ENCODE assay signal across 25 mouse cellular contexts in genomic region chr13:44246714-44247251, GRCm38 (mm10).
DNase-seq lines count a peak whose midpoint lies in the region; ATAC-seq lines count a peak whose summit lies in the region.
"Had no signal": no experiment of that assay in that cellular context is flagged by ENCODE, and none has a peak within 500 bp of the region (broad histone marks: within the 10 kb centered on the region; RNA-seq: fewer than 3 reads in every experiment).

No protein-coding gene starts in this region.

- peak; percentile 11 for DNase-seq in 416B (ENCODE audit: low read depth)
- DNase-seq in urinary bladder, postnatal 10 days (ENCODE audit: low spot score), result no peak
- DNase-seq in urinary bladder, postnatal 25 days (ENCODE audit: low spot score), result no peak
- DNase-seq: adrenal gland, adult 8-10 months; cerebellum, adult 11-12 months; cerebellum, postnatal 10 days; gastrocnemius, postnatal 25 days; kidney, adult 8-10 months; kidney, postnatal 14 days; liver, postnatal 0 days; right cerebral cortex, adult 18-20 months; right cerebral cortex, postnatal 4 days had no signal

- no peak overlapping the region for H3K9ac ChIP-seq in heart, embryonic 13.5 days
- H3K9ac ChIP-seq in heart, embryonic 11.5 days (ENCODE audit: low read depth, low read length), result no peak overlapping the region
- H3K9ac ChIP-seq: hindbrain, embryonic 14.5 days; liver, postnatal 0 days; midbrain, embryonic 15.5 days; neural tube, embryonic 13.5 days had no signal

- H3K4me2 ChIP-seq in heart, embryonic 13.5 days, result no peak overlapping the region
- no peak overlapping the region for H3K4me2 ChIP-seq in heart, embryonic 11.5 days
- H3K4me2 ChIP-seq: hindbrain, embryonic 14.5 days; liver, embryonic 11.5 days; midbrain, embryonic 15.5 days; neural tube, embryonic 13.5 days had no signal

- H3K4me1 ChIP-seq in heart, embryonic 13.5 days, result peaks cover 41% of the 10 kb centered on the region
- H3K4me1 ChIP-seq in heart, embryonic 11.5 days (ENCODE audit: control insufficient read depth, insufficient read depth, low read length), result peaks cover 10% of the 10 kb centered on the region
- H3K4me1 ChIP-seq in megakaryocyte, embryonic 14.5 days, result peaks cover 54% of the 10 kb centered on the region

- no peaks in the 10 kb centered on the region for H3K36me3 ChIP-seq in heart, embryonic 13.5 days
- H3K36me3 ChIP-seq in heart, embryonic 11.5 days (ENCODE audit: control insufficient read depth, insufficient read depth, low read length), result no peaks in the 10 kb centered on the region
- no peaks in the 10 kb centered on the region for H3K36me3 ChIP-seq in megakaryocyte, embryonic 14.5 days (replicated peaks; ENCODE audit: low read length)
- H3K36me3 ChIP-seq: forebrain, embryonic 10.5 days; midbrain, embryonic 15.5 days; neural tube, embryonic 13.5 days had no signal

- no peak overlapping the region for H3K4me3 ChIP-seq in heart, embryonic 13.5 days
- no peak overlapping the region for H3K4me3 ChIP-seq in heart, embryonic 11.5 days (ENCODE audit: low read depth, low read length)
- H3K4me3 ChIP-seq in megakaryocyte, embryonic 14.5 days (replicated peaks), result peak overlapping the region; percentile 35
- H3K4me3 ChIP-seq: forebrain, embryonic 10.5 days; midbrain, embryonic 15.5 days; myocyte; neural tube, embryonic 13.5 days had no signal

- no peak for ATAC-seq in heart, embryonic 13.5 days (ENCODE audit: extremely low read depth, insufficient number of reproducible peaks, low FRiP score, low TSS enrichment)
- no peak for ATAC-seq in heart, embryonic 11.5 days (replicated peaks; ENCODE audit: insufficient number of reproducible peaks, low FRiP score, low TSS enrichment)
- peak; percentile 64 for ATAC-seq in common myeloid progenitor, adult 5-6 weeks (replicated peaks; ENCODE audit: low read depth, poor library complexity, severe bottlenecking)
- ATAC-seq: activated CD4-positive, CD25-positive, alpha-beta regulatory T cell, adult 4 months; forebrain, embryonic 16.5 days; liver, postnatal 0 days; lung, postnatal 0 days; midbrain, embryonic 15.5 days had no signal

- no peaks in the 10 kb centered on the region for H3K9me3 ChIP-seq in heart, embryonic 13.5 days
- no peaks in the 10 kb centered on the region for H3K9me3 ChIP-seq in heart, embryonic 11.5 days (replicated peaks; ENCODE audit: control insufficient read depth, low read length)
- no peaks in the 10 kb centered on the region for H3K9me3 ChIP-seq in megakaryocyte, embryonic 14.5 days
- H3K9me3 ChIP-seq: forebrain, embryonic 10.5 days; midbrain, embryonic 15.5 days; neural tube, embryonic 13.5 days had no signal

- H3K27ac ChIP-seq in heart, embryonic 13.5 days (replicated peaks), result peak overlapping the region; percentile 98
- H3K27ac ChIP-seq in heart, embryonic 11.5 days (ENCODE audit: low read depth, low read length), result no peak overlapping the region; the same call in 1 of the 2 replicates
- H3K27ac ChIP-seq: forebrain, embryonic 10.5 days; hindbrain, embryonic 14.5 days; midbrain, embryonic 15.5 days; neural tube, embryonic 13.5 days had no signal

- no peaks in the 10 kb centered on the region for H3K27me3 ChIP-seq in heart, embryonic 13.5 days (replicated peaks)
- H3K27me3 ChIP-seq in heart, embryonic 11.5 days (ENCODE audit: control insufficient read depth, insufficient read depth, low read length), result no peaks in the 10 kb centered on the region
- H3K27me3 ChIP-seq in megakaryocyte, embryonic 14.5 days (replicated peaks), result no peaks in the 10 kb centered on the region
- H3K27me3 ChIP-seq: midbrain, embryonic 15.5 days; neural tube, embryonic 13.5 days had no signal

- WGBS in heart, embryonic 13.5 days, result 73% methylated on average over 7 of the region's 7 CpGs
- 73% methylated on average over 7 of the region's 7 CpGs for WGBS in heart, embryonic 11.5 days (ENCODE audit: insufficient replicate concordance)
